Mouse (Mus musculus): ENCODE results near the gene Inpp5k. TPM values are rescaled to one million over a fixed set of nuclear protein-coding genes. Genes with fewer than 3 reads are reported as not detected.

Gene Inpp5k
- total and polyA plus RNA-seq, 2 experiments from 2014 or later, result 43.7 to 50.0 TPM

DNA sequence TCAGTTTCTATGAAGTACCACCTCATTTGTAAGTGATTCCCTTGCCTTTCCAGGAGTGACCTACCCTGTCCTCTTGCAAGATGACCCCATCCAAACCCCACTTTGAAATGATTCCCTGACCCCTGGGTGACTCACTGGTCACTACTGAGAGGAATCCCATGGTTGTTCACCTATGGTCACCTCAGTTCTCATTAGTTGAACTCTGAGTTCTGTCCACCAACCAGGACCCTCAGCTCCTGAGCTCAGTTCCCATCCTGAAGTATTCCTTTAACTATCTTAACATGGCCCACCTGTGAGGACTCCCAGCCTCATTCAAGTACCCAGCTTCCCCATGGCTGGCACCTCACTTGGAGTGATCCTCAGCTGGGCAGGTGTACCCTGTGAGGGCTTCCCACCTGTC is 27.1 kb downstream of the Inpp5k start:
- H3K4me3 ChIP-seq (ENCODE audit: low read depth, low read length), result no peak overlapping the region
- ATAC-seq (ENCODE audit: low FRiP score), result no peak
- peaks cover 14% of the 10 kb centered on the region for H3K4me1 ChIP-seq (ENCODE audit: insufficient read depth, low read length)
- H3K9ac ChIP-seq (replicated peaks; ENCODE audit: low read length, poor library complexity, severe bottlenecking), result no peak overlapping the region
- H3K27ac ChIP-seq (ENCODE audit: low read depth, low read length), result no peak overlapping the region
- H3K27me3 ChIP-seq (ENCODE audit: insufficient read depth, low read length), result peaks cover 24% of the 10 kb centered on the region
- peaks cover 28% of the 10 kb centered on the region; the same call in 1 of the 2 replicates for H3K36me3 ChIP-seq (ENCODE audit: insufficient read depth, low read length)
- no peak overlapping the region for H3K4me2 ChIP-seq (ENCODE audit: low read depth, low read length, poor library complexity, severe bottlenecking)
- no peak for DNase-seq (ENCODE audit: low spot score)
- no peak for TF ChIP-seq CTCF (IDR thresholded peaks at IDR 0.05)
- H3K9me3 ChIP-seq (ENCODE audit: low read length), result no peaks in the 10 kb centered on the region

DNA sequence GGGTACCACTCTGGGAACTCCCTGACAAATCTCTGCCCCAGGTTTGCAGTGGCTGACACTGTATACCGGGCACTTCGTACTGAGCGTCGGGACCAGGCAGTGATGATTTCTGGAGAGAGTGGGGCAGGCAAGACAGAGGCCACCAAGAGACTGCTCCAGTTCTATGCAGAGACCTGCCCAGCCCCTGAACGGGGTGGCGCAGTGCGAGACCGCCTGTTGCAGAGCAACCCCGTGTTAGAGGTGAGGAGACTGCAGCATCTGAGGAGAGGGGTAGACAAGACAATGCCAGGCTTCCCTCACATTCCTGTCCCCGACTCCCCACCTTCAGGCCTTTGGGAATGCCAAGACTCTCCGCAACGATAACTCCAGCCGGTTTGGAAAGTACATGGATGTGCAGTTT is 27.5 kb downstream of the Inpp5k start:
- H3K36me3 ChIP-seq (ENCODE audit: insufficient read depth, low read length), result peaks cover 29% of the 10 kb centered on the region; the same call in 1 of the 2 replicates
- H3K4me2 ChIP-seq (ENCODE audit: low read depth, low read length, poor library complexity, severe bottlenecking), result no peak overlapping the region
- no peaks in the 10 kb centered on the region for H3K9me3 ChIP-seq (ENCODE audit: low read length)
- no peak overlapping the region for H3K27ac ChIP-seq (ENCODE audit: low read depth, low read length)
- no peak overlapping the region for H3K4me3 ChIP-seq (ENCODE audit: low read depth, low read length)
- peaks cover 14% of the 10 kb centered on the region for H3K4me1 ChIP-seq (ENCODE audit: insufficient read depth, low read length)
- no peak for ATAC-seq (ENCODE audit: low FRiP score)
- DNase-seq (ENCODE audit: low spot score), result no peak
- WGBS, result 92% methylated on average over 13 of the region's 13 CpGs
- peaks cover 20% of the 10 kb centered on the region for H3K27me3 ChIP-seq (ENCODE audit: insufficient read depth, low read length)
- TF ChIP-seq CTCF (IDR thresholded peaks at IDR 0.05), result no peak
- no peak overlapping the region for H3K9ac ChIP-seq (replicated peaks; ENCODE audit: low read length, poor library complexity, severe bottlenecking)

- H3K4me3 ChIP-seq (ENCODE audit: low read depth, low read length), result no peak overlapping the region
- peaks cover 29% of the 10 kb centered on the region; the same call in 1 of the 2 replicates for H3K36me3 ChIP-seq (ENCODE audit: insufficient read depth, low read length)
- no peak for ATAC-seq (ENCODE audit: low FRiP score)
- DNase-seq (ENCODE audit: low spot score), result no peak
- peaks cover 13% of the 10 kb centered on the region for H3K27me3 ChIP-seq (ENCODE audit: insufficient read depth, low read length)
- no peak overlapping the region for H3K27ac ChIP-seq (ENCODE audit: low read depth, low read length)
- TF ChIP-seq CTCF (IDR thresholded peaks at IDR 0.05), result no peak
- no peaks in the 10 kb centered on the region for H3K9me3 ChIP-seq (ENCODE audit: low read length)
- H3K9ac ChIP-seq (replicated peaks; ENCODE audit: low read length, poor library complexity, severe bottlenecking), result no peak overlapping the region
- 86% methylated on average over 14 of the region's 14 CpGs for WGBS
- H3K4me2 ChIP-seq (ENCODE audit: low read depth, low read length, poor library complexity, severe bottlenecking), result no peak overlapping the region
- H3K4me1 ChIP-seq (ENCODE audit: insufficient read depth, low read length), result peaks cover 7% of the 10 kb centered on the region
These were observed 28.4 kb downstream of the Inpp5k start for GRCm38 (mm10) chr11:75658996-75659750.

- H3K27ac ChIP-seq (ENCODE audit: low read depth, low read length), result no peak overlapping the region
- DNase-seq (ENCODE audit: low spot score) (no peak), ATAC-seq (ENCODE audit: low FRiP score) (no peak)
- no peak for TF ChIP-seq CTCF (IDR thresholded peaks at IDR 0.05)
- H3K27me3 ChIP-seq (ENCODE audit: insufficient read depth, low read length), result peaks cover 9% of the 10 kb centered on the region
- 0 out of 2 replicates have a peak, but pooled peaks cover 3% of the 10 kb centered on the region for H3K4me1 ChIP-seq (ENCODE audit: insufficient read depth, low read length)
- peaks cover 30% of the 10 kb centered on the region for H3K36me3 ChIP-seq (ENCODE audit: insufficient read depth, low read length)
- H3K9ac ChIP-seq (replicated peaks; ENCODE audit: low read length, poor library complexity, severe bottlenecking), result no peak overlapping the region
- 87% methylated on average over 12 of the region's 12 CpGs for WGBS
- H3K4me2 ChIP-seq (ENCODE audit: low read depth, low read length, poor library complexity, severe bottlenecking), result no peak overlapping the region
- no peak overlapping the region for H3K4me3 ChIP-seq (ENCODE audit: low read depth, low read length)
- H3K9me3 ChIP-seq (ENCODE audit: low read length), result no peaks in the 10 kb centered on the region
These were observed 29.3 kb downstream of the Inpp5k start for GRCm38 (mm10) chr11:75660081-75660590.

DNA sequence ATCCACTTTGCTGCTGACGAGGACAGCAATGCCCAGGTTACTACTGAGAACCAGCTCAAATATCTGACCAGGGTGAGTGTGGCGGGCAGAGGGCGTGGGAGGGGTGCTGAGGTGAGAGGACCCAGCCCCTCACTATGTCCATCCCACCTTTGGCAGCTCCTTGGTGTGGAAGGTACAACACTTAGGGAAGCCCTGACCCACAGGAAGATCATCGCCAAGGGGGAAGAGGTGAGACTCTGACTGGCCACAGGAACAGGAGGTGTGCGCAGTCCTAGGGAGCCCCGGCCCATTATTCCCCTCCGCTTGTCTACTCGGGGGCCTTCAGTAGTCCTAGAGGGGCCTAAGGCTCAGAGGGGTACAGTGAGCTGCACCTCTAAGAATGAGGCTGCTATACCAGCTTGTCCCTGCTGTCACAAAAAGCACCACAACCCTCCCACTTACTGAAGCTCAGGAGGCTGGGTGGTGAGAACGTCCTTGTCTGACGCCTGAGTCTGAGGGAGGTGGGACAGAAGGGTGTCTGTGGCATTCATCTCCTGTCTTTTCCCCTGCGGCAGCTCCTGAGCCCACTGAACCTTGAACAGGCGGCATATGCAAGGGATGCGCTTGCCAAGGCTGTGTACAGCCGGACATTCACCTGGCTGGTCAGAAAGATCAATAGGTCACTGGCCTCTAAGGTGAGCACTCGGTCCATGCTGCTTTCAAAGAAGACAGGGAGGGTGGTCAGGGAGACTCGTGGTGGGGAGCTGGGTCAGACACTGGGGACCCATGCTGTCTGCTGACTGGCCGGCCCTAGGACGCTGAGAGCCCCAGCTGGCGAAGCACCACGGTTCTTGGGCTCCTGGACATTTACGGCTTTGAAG is 30.4 kb downstream of the Inpp5k start:
- WGBS, result 91% methylated on average over 21 of the region's 21 CpGs
- no peak overlapping the region for H3K4me3 ChIP-seq (ENCODE audit: low read depth, low read length)
- H3K4me2 ChIP-seq (ENCODE audit: low read depth, low read length, poor library complexity, severe bottlenecking), result no peak overlapping the region
- peaks cover 39% of the 10 kb centered on the region for H3K36me3 ChIP-seq (ENCODE audit: insufficient read depth, low read length)
- no peak overlapping the region for H3K9ac ChIP-seq (replicated peaks; ENCODE audit: low read length, poor library complexity, severe bottlenecking)
- DNase-seq (ENCODE audit: low spot score) (no peak), ATAC-seq (ENCODE audit: low FRiP score) (no peak)
- H3K9me3 ChIP-seq (ENCODE audit: low read length), result no peaks in the 10 kb centered on the region
- peaks cover 6% of the 10 kb centered on the region; the same call in 1 of the 2 replicates for H3K27me3 ChIP-seq (ENCODE audit: insufficient read depth, low read length)
- H3K27ac ChIP-seq (ENCODE audit: low read depth, low read length), result no peak overlapping the region
- 0 out of 2 replicates have a peak, but pooled peaks cover 3% of the 10 kb centered on the region for H3K4me1 ChIP-seq (ENCODE audit: insufficient read depth, low read length)
- no peak for TF ChIP-seq CTCF (IDR thresholded peaks at IDR 0.05)
